Mouse (Mus musculus) kidney, adult 18-20 months (tissue): ENCODE data around the gene Lcmt1.
A peak's percentile ranks its signal among the peaks of the same experiment; 100 is the strongest.

Experiments used
- DNase-seq: peaks from one replicate; pipeline ENCODE4 v3.0.0; 2021

The Lcmt1 gene

GRCm38 (mm10) chr7:123461316-123461715 is 91.7 kb downstream of the Lcmt1 start:
- DNase-seq, result no peak

- DNase-seq, result peak; percentile 79
These were observed 92.5 kb downstream of the Lcmt1 start, which contains the start of gene Aqp8 for GRCm38 (mm10) chr7:123462070-123462501. Gene Aqp8, plus strand, starts transcription at chr7:123462291.

- no peak for DNase-seq
These were observed 94.0 kb downstream of the Lcmt1 start for GRCm38 (mm10) chr7:123463569-123463968.

GRCm38 (mm10) chr7:123465692-123466387 is 96.3 kb downstream of the Lcmt1 start:
- DNase-seq, result peak; percentile 76

GRCm38 (mm10) chr7:123467961-123468360 is 98.4 kb downstream of the Lcmt1 start:
- DNase-seq, result no peak
